In the genomic region with DNA sequence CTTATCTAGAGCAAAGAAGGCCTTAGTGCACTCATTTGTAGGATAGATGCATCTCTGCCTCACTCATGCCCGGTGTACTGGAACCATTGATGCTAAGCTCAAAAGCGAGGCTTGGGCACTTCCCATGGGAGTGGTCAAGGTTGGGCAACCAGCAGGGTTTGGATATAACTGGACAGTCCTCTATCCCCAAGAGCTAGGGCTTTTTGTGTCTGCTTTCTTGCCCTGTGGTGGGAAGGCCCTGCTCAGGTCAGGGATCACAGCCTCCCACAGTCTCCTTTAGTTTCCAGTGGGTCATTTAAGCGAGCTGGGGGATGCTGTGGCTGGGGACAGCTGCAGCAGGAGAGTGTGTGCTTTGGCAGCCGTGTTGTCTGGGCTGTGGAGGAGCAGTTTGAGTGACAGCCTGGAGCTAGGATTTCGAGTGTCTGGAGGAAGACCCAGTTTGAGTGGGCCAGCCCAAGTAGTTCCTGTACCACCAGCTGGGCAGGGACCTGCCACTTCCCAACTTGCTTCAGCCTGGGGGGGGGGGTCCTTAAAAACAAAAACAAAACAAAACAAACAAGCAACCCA, we compare ENCODE assay signal across 22 mouse cellular contexts. TPM values are rescaled to one million over a fixed set of nuclear protein-coding genes. Genes with fewer than 3 reads are reported as not detected.
"Had no signal": no experiment of that assay in that cellular context is flagged by ENCODE, and none has a peak within 500 bp of the region (broad histone marks: within the 10 kb centered on the region; RNA-seq: fewer than 3 reads in every experiment).

No protein-coding gene starts in this region.

- H3K9me3 ChIP-seq: midbrain, embryonic 10.5 days; neural tube, embryonic 12.5 days; stomach, embryonic 15.5 days had no signal

- H3K4me3 ChIP-seq: midbrain, embryonic 10.5 days; neural tube, embryonic 12.5 days; stomach, embryonic 15.5 days had no signal

- H3K4me2 ChIP-seq: lung, embryonic 14.5 days; neural tube, embryonic 12.5 days; stomach, embryonic 15.5 days had no signal

- H3K9ac ChIP-seq: liver, embryonic 14.5 days; lung, embryonic 14.5 days; neural tube, embryonic 12.5 days; stomach, embryonic 15.5 days had no signal

- DNase-seq: lung, adult 18-20 months; lung, embryonic 14.5 days; lung, postnatal 10 days; lung, postnatal 4 days; midbrain, embryonic 14.5 days; right cerebral cortex, postnatal 14 days; thymus, adult 18-20 months; thymus, postnatal 14 days; thymus, postnatal 36 days had no signal

- H3K27me3 ChIP-seq: neural tube, embryonic 12.5 days; stomach, embryonic 15.5 days had no signal

- H3K36me3 ChIP-seq: midbrain, embryonic 10.5 days; neural tube, embryonic 12.5 days; stomach, embryonic 15.5 days had no signal

- H3K27ac ChIP-seq: liver, embryonic 14.5 days; midbrain, embryonic 10.5 days; neural tube, embryonic 12.5 days; stomach, embryonic 15.5 days; stomach, postnatal 0 days had no signal

RNA-seq across cellular contexts. Expression of a gene that starts 2.3 kb away (rescaled TPM):
- total RNA-seq: megakaryocyte, adult 5-6 weeks; megakaryocyte-erythroid progenitor cell, adult 5-6 weeks; neutrophil, adult 5-6 weeks had no signal
- polyA plus RNA-seq: liver, embryonic 14.5 days; liver, embryonic 16.5 days; lung, embryonic 14.5 days; lung, embryonic 16.5 days; midbrain, embryonic 10.5 days; midbrain, embryonic 14.5 days; neural tube, embryonic 12.5 days; spleen, adult 2 months; testis, adult 2 months had no signal

RNA-seq across cellular contexts. Expression of a gene that starts 16.8 kb away (rescaled TPM):
- total RNA-seq: megakaryocyte, adult 5-6 weeks; neutrophil, adult 5-6 weeks had no signal
- polyA plus RNA-seq: lung, embryonic 16.5 days; midbrain, embryonic 14.5 days; neural tube, embryonic 12.5 days; neural tube, embryonic 14.5 days had no signal

RNA-seq across cellular contexts. Expression of a gene that starts 51.5 kb away (rescaled TPM):
- total RNA-seq: megakaryocyte, adult 5-6 weeks; megakaryocyte-erythroid progenitor cell, adult 5-6 weeks; neutrophil, adult 5-6 weeks had no signal
